Mouse (Mus musculus) splenic B cell, adult 2 months (primary cell): ENCODE measurements around the gene Zmym2.
A peak's percentile ranks its signal among the peaks of the same experiment; 100 is the strongest.
"Not testable (repeated sequence)": the region's sequence is repeated elsewhere in the genome, so short reads cannot be mapped to it uniquely, and the experiment has no call there.

Source experiments
- DNase-seq: peaks from one replicate; pipeline ENCODE4 v3.0.0-alpha.2; 2011; ENCODE audit warnings: low read depth, low spot score
- H3K27me3 ChIP-seq: 2 replicates; pipeline ENCODE4 v1.6.1; 2012; ENCODE audit warnings: mild to moderate bottlenecking, low read length, moderate library complexity, mixed read lengths; ENCODE audit not compliant: control insufficient read depth, poor library complexity, insufficient read depth, severe bottlenecking
- H3K36me3 ChIP-seq: 2 replicates; pipeline ENCODE4 v1.6.1; 2012; ENCODE audit warnings: mild to moderate bottlenecking, low read length, moderate library complexity, mixed read lengths; ENCODE audit not compliant: control insufficient read depth, poor library complexity, insufficient read depth, severe bottlenecking

The Zmym2 gene

DNA sequence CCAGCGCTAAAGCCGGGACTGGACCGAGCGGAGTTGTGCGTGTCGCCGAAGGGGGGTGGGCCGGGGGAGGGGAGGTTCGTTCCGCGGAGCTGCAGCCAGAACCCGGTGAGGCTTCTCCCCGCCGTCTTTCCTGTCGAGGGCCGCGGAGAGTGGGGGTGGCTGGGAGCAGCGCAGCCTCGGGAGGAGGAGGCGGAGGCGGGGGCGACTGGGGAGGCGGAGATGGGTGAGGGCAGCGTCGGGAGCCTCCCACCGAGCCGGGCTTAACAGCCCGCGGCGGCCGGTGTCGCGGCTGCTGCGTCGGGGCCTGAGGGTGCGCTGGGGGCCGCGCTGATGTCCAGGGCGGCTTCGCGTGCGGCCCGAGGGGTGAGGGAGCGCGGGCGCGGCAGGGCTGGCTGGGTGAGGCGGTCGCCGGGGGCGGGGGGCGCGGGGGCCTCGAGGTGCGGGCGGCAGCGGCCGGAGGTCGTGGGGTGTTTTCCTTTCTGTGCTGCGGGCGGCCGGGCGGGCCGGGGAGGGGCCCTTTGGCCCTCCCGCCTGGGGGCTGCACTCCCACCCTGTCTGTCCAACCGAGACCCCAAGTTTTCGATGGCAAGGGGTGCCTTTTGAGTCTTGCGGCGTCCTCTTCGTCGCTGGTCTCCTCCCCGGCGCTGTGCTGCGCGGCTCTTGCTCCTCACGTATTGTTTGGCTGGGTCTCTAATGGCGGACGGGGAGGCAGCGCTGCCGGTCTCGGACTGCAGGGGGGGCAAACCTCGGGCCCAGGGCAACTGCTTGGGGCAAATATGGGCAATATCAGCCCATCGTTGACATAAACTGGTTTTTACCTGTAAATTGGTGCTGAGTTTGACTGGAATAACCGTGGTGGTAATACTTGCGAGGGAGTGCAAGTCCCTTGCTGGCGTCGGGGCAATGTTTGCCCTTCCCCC is at the start of gene Zmym2:
TSS of gene Zmym2 (plus strand) at position 60 of the 920 bp plus-strand sequence.
- not testable (repeated sequence) for H3K27me3 ChIP-seq, H3K36me3 ChIP-seq
- peak; percentile 83 for DNase-seq

GRCm38 (mm10) chr14:56844033-56844432 is 42.4 kb upstream of the Zmym2 start:
- no peak for DNase-seq
- Histone ChIP-seq H3K27me3 (no peaks in the 10 kb centered on the region), H3K36me3 (no peaks in the 10 kb centered on the region)

DNA sequence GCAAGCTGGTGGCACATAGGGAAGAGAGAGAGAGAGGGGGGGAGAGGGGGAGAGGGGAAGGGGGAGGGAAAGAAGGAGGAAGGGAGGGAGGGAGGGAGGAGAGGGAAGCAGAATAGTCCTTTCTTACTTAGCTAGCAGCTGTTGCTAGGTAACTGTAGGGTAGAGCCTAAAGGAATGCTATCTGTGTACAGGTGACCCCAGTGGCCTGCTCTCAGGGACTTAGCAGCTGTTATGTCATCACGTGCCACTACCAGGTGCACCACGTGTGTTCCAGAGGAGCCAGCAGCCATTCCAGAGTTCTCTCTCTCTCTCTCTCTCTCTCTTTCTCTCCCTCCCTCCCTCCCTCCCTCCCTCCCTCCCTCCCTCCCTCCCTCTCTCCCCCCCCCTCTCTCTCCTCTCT is 41.9 kb upstream of the Zmym2 start:
- no peaks in the 10 kb centered on the region for H3K27me3 ChIP-seq
- DNase-seq, result no peak
- H3K36me3 ChIP-seq, result no peaks in the 10 kb centered on the region

GRCm38 (mm10) chr14:56848322-56848721 is 38.1 kb upstream of the Zmym2 start:
- DNase-seq, result no peak
- Histone ChIP-seq H3K27me3 (no peaks in the 10 kb centered on the region), H3K36me3 (no peaks in the 10 kb centered on the region)

- no peak for DNase-seq
- H3K36me3 ChIP-seq, result no peaks in the 10 kb centered on the region
- no peaks in the 10 kb centered on the region for H3K27me3 ChIP-seq
Measured at GRCm38 (mm10) chr14:56849681-56850080, 36.8 kb upstream of the Zmym2 start.

DNA sequence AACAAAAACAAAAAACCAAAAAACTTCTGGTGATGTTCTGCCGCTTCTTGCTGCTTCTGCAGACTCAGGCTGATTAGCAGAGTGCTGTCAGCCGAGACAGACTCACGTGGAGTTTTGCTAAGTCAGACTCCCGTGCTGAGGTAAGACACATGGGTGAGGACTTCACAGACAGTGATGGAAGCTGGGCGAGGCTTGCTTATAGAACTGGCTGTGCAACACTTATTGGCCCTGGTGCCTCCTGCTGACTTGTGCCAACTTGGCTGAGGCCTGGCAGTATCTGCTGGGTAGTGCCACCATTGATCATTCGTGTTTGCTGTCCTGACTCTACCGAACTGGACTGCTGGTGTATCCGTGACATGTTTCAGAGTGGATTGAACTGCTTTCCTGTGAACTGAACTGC is 22.4 kb upstream of the Zmym2 start:
- no peak for DNase-seq
- H3K27me3 ChIP-seq, result no peaks in the 10 kb centered on the region
- H3K36me3 ChIP-seq, result no peaks in the 10 kb centered on the region

- DNase-seq, result no peak
- Histone ChIP-seq H3K36me3 (no peaks in the 10 kb centered on the region), H3K27me3 (no peaks in the 10 kb centered on the region)
Measured at GRCm38 (mm10) chr14:56864641-56865040, 21.8 kb upstream of the Zmym2 start.

DNA sequence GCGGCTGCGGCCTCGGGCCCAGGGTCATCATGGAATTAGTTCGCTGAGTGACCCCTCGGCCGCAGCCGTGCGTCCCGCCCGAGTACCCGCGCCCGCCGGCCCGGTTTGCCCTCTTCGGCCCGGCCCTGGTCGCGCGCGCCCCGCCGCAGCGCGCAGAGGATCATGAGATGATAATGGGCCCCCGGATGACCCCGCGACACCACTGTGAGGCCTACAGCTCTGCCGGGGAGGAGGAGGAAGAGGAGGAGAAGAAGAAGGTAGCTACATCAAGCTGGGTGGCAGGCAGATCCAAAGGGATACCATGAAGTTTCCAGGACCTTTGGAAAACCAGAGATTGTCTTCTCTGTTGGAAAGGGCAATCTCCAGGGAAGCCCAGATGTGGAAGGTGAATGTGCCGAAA is 21.3 kb upstream of the Zmym2 start:
- H3K36me3 ChIP-seq, DNase-seq, H3K27me3 ChIP-seq: not testable (repeated sequence)

GRCm38 (mm10) chr14:56873525-56873924 is 12.9 kb upstream of the Zmym2 start:
- H3K36me3 ChIP-seq, result no peaks in the 10 kb centered on the region
- DNase-seq, result no peak
- no peaks in the 10 kb centered on the region; the same call in 1 of the 2 replicates for H3K27me3 ChIP-seq

DNA sequence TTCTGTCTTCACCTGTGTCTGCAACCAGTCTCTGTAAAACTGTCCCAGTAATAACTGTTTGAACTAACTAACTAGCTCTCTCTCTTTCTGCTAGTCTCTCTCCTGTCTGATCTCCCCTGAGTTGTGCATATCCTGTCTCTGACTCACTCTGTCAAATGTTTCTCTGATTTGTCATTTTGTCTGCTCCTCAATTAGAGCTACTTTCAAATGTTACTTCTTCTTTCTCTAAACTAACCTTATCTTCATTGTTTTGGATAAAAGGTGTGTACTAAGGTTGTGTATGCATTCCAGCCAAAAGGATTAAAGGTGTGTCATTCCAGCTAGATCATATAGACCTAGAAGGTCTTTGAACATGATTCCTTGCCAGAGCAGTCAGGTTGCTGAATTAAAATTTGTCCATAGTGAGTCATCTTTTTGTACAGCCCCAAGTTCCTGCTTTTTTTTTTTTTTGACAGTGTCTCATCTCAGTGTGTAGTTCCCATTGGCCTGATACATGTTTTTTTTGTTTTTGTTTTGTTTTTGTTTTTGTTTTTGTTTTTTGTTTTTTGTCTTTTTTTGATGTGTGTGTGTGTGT is 10.8 kb upstream of the Zmym2 start:
- Histone ChIP-seq H3K36me3 (no peaks in the 10 kb centered on the region), H3K27me3 (no peaks in the 10 kb centered on the region; the same call in 1 of the 2 replicates)
- no peak for DNase-seq

- DNase-seq, result no peak
- Histone ChIP-seq H3K27me3 (no peaks in the 10 kb centered on the region), H3K36me3 (no peaks in the 10 kb centered on the region)
Measured at GRCm38 (mm10) chr14:56881271-56881670, 5.2 kb upstream of the Zmym2 start.

DNA sequence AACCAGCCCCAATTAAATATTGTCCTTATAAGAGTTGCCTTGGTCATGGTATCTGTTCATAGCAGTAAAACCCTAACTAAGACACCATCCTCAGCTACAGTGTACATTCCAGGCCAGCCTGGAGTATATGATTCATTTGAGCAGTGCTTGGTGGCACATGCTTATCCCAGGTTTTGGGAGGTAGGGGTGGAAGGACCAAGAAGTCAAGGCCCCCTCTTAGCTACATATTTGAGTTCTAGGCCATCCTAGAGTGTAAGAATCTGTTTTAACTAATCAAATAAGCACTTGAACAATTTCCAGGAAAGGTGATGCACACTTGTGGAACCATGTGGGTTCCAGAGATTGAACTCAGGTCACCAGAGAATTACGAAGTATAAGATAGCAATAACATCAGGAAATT is 3.0 kb upstream of the Zmym2 start:
- no peak for DNase-seq
- H3K27me3 ChIP-seq, result no peaks in the 10 kb centered on the region
- H3K36me3 ChIP-seq, result no peaks in the 10 kb centered on the region

GRCm38 (mm10) chr14:56885308-56885771 is 1.1 kb upstream of the Zmym2 start:
- DNase-seq, result peak; percentile 91
- no peaks in the 10 kb centered on the region for H3K27me3 ChIP-seq
- no peaks in the 10 kb centered on the region for H3K36me3 ChIP-seq

DNA sequence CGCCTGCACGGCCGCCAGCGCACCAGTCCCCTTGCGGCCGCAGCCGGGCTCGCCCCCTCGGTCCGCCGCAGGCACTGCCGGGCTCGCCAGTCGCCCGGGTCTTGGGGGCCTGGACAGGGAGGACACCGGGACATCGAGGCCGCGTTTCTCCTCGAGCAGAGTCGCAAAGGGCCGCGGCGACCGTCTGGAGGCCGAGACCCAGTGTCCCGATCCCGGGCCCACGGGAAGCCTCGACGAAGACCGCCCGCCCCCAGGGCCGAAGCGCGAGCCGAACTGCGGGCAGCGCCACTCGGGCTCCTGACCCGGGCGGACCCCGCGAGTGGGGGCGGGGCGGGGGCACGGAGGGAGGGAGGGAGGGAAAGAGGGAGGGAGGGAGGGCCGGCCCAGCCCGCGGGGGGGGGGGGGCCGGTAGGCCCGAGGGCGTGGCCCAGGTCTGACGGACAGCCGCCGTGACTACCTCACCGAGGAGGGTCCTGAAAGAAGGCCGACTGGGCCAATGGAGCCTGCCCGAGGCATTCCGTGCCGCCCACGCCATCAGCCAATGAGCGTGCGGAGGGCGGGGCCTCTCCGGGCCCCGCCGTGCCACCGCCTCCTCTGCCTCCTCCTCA is 363 bp upstream of the Zmym2 start:
- H3K27me3 ChIP-seq, H3K36me3 ChIP-seq: not testable (repeated sequence)
- peak; percentile 86 for DNase-seq

- H3K27me3 ChIP-seq, result no peaks in the 10 kb centered on the region
- no peak for DNase-seq
- H3K36me3 ChIP-seq, result no peaks in the 10 kb centered on the region
Measured at GRCm38 (mm10) chr14:56887514-56887880, 1.0 kb downstream of the Zmym2 start.
